Mouse (Mus musculus) lung, embryonic 16.5 days (tissue): ENCODE results near the gene Hdac9. TPM values are rescaled to one million over a fixed set of nuclear protein-coding genes. Genes with fewer than 3 reads are reported as not detected.

Experiments
- ATAC-seq: fragments of 200-750 bp; cut with Nextera tagmentation; 2 replicates; pipeline ENCODE4 v1.8.0; 2017; ENCODE audit warnings: low read depth, mild to moderate bottlenecking, moderate library complexity
- H3K27ac ChIP-seq: fragments of 300-500 bp; sonication (generic); 2 replicates; pipeline ENCODE4 v1.5.1; 2014; ENCODE audit warnings: mild to moderate bottlenecking, control low read depth, low read length
- H3K27me3 ChIP-seq: fragments of 300-500 bp; sonication (generic); 2 replicates; pipeline ENCODE4 v1.6.1; 2014; ENCODE audit warnings: low read depth, low read length, mixed read lengths; ENCODE audit not compliant: control insufficient read depth, insufficient read depth
- H3K36me3 ChIP-seq: fragments of 300-500 bp; sonication (generic); 2 replicates; pipeline ENCODE4 v1.6.1; 2014; ENCODE audit warnings: low read length; ENCODE audit not compliant: control insufficient read depth, insufficient read depth
- H3K4me1 ChIP-seq: fragments of 300-500 bp; sonication (generic); replicated peaks from 2 replicates; pipeline ENCODE4 v1.6.1; 2014; ENCODE audit warnings: low read length, mixed read lengths; ENCODE audit not compliant: control insufficient read depth, insufficient read depth
- H3K4me2 ChIP-seq: fragments of 300-500 bp; sonication (generic); 2 replicates; pipeline ENCODE4 v1.6.1; 2014; ENCODE audit warnings: low read depth, low read length, control low read depth
- H3K4me3 ChIP-seq: fragments of 300-500 bp; sonication (generic); 2 replicates; pipeline ENCODE4 v1.5.1; 2014; ENCODE audit warnings: mild to moderate bottlenecking, low read length, control low read depth
- H3K9ac ChIP-seq: fragments of 300-500 bp; sonication (generic); 2 replicates; pipeline ENCODE4 v1.6.1; 2014; ENCODE audit warnings: low read length, control low read depth
- H3K9me3 ChIP-seq: fragments of 300-500 bp; sonication (generic); 2 replicates; pipeline ENCODE4 v1.6.1; 2016; ENCODE audit warnings: low read length; ENCODE audit not compliant: control insufficient read depth
- WGBS: fragments of 180-500 bp; shearing (Covaris S2); extraction: QIAGEN DNeasy Blood & Tissue Kit; methylation state at CpG from one replicate; pipeline ENCODE4 v1.1.7; 2014; 5-methylcytosine and 5-hydroxymethylcytosine counted together
- polyA plus RNA-seq: library from polyadenylated mRNA; unstranded; fragments of >200 nt; fragmentation: Nextera tagmentation; extraction: Ambion mirVana; gene quantifications from 2 replicates; pipeline ENCODE4 v1.2.1, GENCODE M21; 2015

The Hdac9 gene
- polyA plus RNA-seq, 1 experiment from 2014 or later: 5.9 TPM

- H3K4me1 ChIP-seq: no peaks in the 10 kb centered on the region
- H3K36me3 ChIP-seq: no peaks in the 10 kb centered on the region
- H3K4me3 ChIP-seq: no peak overlapping the region
- H3K4me2 ChIP-seq: no peak overlapping the region
- no peaks in the 10 kb centered on the region for H3K27me3 ChIP-seq
- no peak for ATAC-seq
- no peak overlapping the region for H3K27ac ChIP-seq
- H3K9me3 ChIP-seq: no peaks in the 10 kb centered on the region
- WGBS: 52% methylated on average over 17 of the region's 17 CpGs
- no peak overlapping the region for H3K9ac ChIP-seq
Measured at GRCm38 (mm10) chr12:34215023-34216020, 701.6 kb downstream of the Hdac9 start.

DNA sequence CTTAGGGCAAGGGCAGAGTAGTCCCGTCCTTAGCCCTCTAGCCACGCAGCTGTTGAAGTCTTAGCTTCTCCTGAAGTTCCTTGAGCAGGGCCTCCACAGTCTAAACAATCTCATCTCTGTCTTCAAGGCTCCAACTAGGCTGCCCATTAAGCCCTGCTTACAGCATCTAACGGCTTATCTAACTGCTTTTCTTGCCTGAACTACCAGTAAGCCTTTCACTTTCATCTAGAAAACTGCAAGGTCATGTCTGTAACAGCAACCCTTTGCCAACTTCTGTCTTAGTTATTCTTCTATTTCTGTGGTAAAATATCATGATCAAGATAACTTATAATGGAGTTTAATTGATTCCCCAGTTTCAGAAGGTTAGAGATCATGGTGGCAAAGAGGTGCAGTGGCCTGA lies 704.7 kb downstream of the Hdac9 start:
- Histone ChIP-seq H3K4me3 (no peak overlapping the region), H3K9me3 (no peaks in the 10 kb centered on the region), H3K9ac (no peak overlapping the region), H3K27me3 (no peaks in the 10 kb centered on the region), H3K36me3 (no peaks in the 10 kb centered on the region), H3K27ac (no peak overlapping the region), H3K4me2 (no peak overlapping the region), H3K4me1 (no peaks in the 10 kb centered on the region)
- WGBS: 39% methylated on average over 3 of the region's 3 CpGs
- no peak for ATAC-seq

DNA sequence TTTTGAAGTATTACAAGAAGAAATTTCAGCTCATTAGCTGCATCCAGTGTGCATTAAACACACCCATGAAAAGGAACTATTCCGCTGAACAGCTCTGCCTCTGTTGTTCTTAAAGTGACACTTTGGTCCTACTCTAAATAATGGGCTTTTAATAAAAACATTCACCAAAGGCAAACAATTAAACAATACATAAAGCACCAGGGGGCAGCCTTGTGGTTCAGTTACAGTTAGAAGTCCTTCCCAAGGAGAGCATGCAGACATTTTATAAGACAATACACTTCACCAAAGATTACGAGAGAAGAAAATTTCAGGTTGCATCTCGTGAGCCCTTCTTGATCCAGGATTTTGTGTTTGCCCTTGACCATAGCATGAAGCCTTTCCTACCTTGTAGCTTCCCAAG lies 715.4 kb downstream of the Hdac9 start:
- Histone ChIP-seq H3K4me3 (no peak overlapping the region), H3K4me1 (no peaks in the 10 kb centered on the region), H3K27ac (no peak overlapping the region), H3K27me3 (no peaks in the 10 kb centered on the region), H3K4me2 (no peak overlapping the region), H3K9ac (no peak overlapping the region), H3K36me3 (no peaks in the 10 kb centered on the region), H3K9me3 (no peaks in the 10 kb centered on the region)
- ATAC-seq: no peak
- 78% methylated on average over 3 of the region's 3 CpGs for WGBS

GRCm38 (mm10) chr12:34200030-34200446 lies 716.9 kb downstream of the Hdac9 start:
- Histone ChIP-seq H3K4me3 (no peak overlapping the region), H3K9ac (no peak overlapping the region), H3K36me3 (no peaks in the 10 kb centered on the region), H3K27me3 (no peaks in the 10 kb centered on the region), H3K4me1 (no peaks in the 10 kb centered on the region), H3K4me2 (no peak overlapping the region), H3K27ac (no peak overlapping the region), H3K9me3 (no peaks in the 10 kb centered on the region)
- WGBS: 53% methylated on average over 4 of the region's 4 CpGs
- ATAC-seq: no peak

DNA sequence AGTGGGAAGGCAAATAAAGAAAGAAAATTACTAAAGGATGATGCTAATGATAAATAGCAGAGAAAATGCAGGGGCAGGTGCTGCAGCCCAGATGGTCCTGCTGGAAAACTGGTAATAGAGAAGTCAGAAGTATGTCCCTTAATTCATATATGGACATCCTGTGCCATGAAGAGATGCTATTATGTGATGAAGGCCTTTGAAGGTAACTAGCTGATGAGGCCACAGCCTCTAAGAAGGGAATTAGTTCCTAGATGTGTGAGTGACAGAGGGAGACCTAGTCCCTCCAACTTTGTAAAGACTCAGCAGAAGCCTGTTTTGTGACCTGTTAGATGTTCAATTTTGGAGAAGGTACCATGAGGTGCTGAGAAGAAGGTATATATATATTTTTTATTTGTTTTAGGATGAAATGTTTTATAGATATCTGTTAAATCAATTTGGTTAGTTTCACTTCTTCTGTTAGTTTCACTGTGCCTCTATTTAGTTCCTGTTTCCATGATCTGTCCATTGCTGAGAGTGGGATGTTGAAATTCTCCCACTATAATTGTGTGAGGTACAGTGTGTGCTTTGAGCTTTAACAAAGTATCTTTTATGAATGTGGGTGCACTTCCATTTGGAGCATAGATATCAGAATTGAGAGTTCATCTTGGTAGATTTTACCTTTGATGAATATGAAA lies 721.6 kb downstream of the Hdac9 start:
- no peaks in the 10 kb centered on the region for H3K9me3 ChIP-seq
- no peak for ATAC-seq
- no peak overlapping the region for H3K9ac ChIP-seq
- H3K27ac ChIP-seq: no peak overlapping the region
- H3K4me1 ChIP-seq: no peaks in the 10 kb centered on the region
- H3K4me3 ChIP-seq: no peak overlapping the region
- no peaks in the 10 kb centered on the region for H3K36me3 ChIP-seq
- no peaks in the 10 kb centered on the region for H3K27me3 ChIP-seq
- H3K4me2 ChIP-seq: no peak overlapping the region

- ATAC-seq: no peak
- Histone ChIP-seq H3K4me3 (no peak overlapping the region), H3K36me3 (no peaks in the 10 kb centered on the region), H3K4me1 (no peaks in the 10 kb centered on the region), H3K9me3 (no peaks in the 10 kb centered on the region), H3K9ac (no peak overlapping the region), H3K27me3 (no peaks in the 10 kb centered on the region), H3K27ac (no peak overlapping the region), H3K4me2 (no peak overlapping the region)
- WGBS: 90% methylated on average over 4 of the region's 4 CpGs
Measured at GRCm38 (mm10) chr12:34194116-34194515, 722.8 kb downstream of the Hdac9 start.

- Histone ChIP-seq H3K9ac (no peak overlapping the region), H3K27me3 (no peaks in the 10 kb centered on the region), H3K4me1 (no peaks in the 10 kb centered on the region), H3K9me3 (no peaks in the 10 kb centered on the region), H3K4me3 (no peak overlapping the region), H3K4me2 (no peak overlapping the region), H3K36me3 (no peaks in the 10 kb centered on the region), H3K27ac (no peak overlapping the region)
- no peak for ATAC-seq
- WGBS: 89% methylated on average over 1 of the region's 1 CpGs
Measured at GRCm38 (mm10) chr12:34191246-34191645, 725.6 kb downstream of the Hdac9 start.

DNA sequence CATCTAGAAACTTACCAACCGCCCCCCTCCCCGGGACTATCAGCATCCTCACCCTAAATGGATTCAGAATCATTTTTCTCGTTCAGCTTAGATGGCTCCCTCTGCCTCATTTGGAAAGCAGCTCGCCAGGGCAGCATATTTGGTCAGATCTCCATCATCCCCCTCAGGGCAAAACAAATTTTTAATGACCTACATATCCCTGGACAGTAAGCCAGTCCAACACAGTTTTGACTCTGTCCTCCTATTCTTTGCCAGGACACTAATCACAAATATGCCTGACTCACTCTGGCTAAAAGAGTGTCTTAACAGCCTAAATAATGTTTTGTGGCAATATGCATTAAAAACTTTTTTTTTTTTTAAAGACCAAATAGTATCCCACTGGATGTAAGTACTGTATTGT lies 738.0 kb downstream of the Hdac9 start:
- 79% methylated on average over 4 of the region's 4 CpGs for WGBS

DNA sequence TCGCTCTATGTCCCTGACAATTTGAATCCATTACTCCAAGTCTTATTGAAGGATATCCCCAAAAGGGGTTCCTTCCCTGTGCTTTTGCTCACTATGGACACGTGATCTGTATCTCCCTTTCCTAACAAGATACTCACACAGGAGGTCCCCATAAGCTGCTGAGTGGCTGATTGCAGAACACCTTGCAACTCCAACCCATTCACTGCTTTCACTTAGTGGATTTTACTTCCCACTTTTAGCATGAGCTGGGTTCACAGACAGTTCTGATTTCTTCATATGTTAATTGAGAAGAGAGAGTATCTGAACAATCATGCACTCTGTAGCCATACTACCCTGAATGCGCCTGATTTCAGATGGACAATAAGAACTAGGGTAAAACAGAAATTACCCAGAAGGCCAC lies 740.1 kb downstream of the Hdac9 start:
- Histone ChIP-seq H3K9ac (no peak overlapping the region), H3K4me2 (no peak overlapping the region), H3K36me3 (no peaks in the 10 kb centered on the region), H3K4me1 (no peaks in the 10 kb centered on the region), H3K27ac (no peak overlapping the region), H3K27me3 (no peaks in the 10 kb centered on the region), H3K4me3 (no peak overlapping the region), H3K9me3 (no peaks in the 10 kb centered on the region)
- no peak for ATAC-seq
- 78% methylated on average over 3 of the region's 3 CpGs for WGBS

More for the DNA sequence above, 738.0 kb downstream of the Hdac9 start:
- no peak overlapping the region for H3K4me2 ChIP-seq
- H3K36me3 ChIP-seq: no peaks in the 10 kb centered on the region
- no peaks in the 10 kb centered on the region for H3K27me3 ChIP-seq
- no peak overlapping the region for H3K9ac ChIP-seq
- no peaks in the 10 kb centered on the region for H3K9me3 ChIP-seq
- ATAC-seq: no peak
- no peaks in the 10 kb centered on the region for H3K4me1 ChIP-seq
- H3K4me3 ChIP-seq: no peak overlapping the region
- H3K27ac ChIP-seq: no peak overlapping the region
